Mouse (Mus musculus): ENCODE data around the gene Vsig10l. TPM values are rescaled to one million over a fixed set of nuclear protein-coding genes. Genes with fewer than 3 reads are reported as not detected.

Vsig10l gene
- polyA plus RNA-seq (2021; fragmentation: Nextera tagmentation): 1.1 and 2.6 TPM in 2 replicates
- long read RNA-seq, experiment 1, partial matches to known transcripts: 0 of 3 reads
- long read RNA-seq, experiment 1, other reads (novel, unspliced or antisense): 3 of 3 reads
- long read RNA-seq, experiment 2, partial matches to known transcripts: 0 of 1 reads
- long read RNA-seq, experiment 2, other reads (novel, unspliced or antisense): 1 of 1 reads

GRCm38 (mm10) chr7:43462851-43463250, at the start of gene Vsig10l:
Vsig10l (plus strand) TSS chr7:43463151.

GRCm38 (mm10) chr7:43427406-43427805, 35.5 kb upstream of the Vsig10l start, which contains the start of gene Lim2:
Lim2 (plus strand) TSS chr7:43427670.

GRCm38 (mm10) chr7:43436341-43437255, 26.4 kb upstream of the Vsig10l start, which contains the start of gene Nkg7:
Nkg7 (plus strand) TSS chr7:43437073.

GRCm38 (mm10) chr7:43440482-43440881, 22.5 kb upstream of the Vsig10l start, which contains the start of gene Cldnd2:
Cldnd2 (plus strand) TSS chr7:43440782.

GRCm38 (mm10) chr7:43443917-43444293, 19.0 kb upstream of the Vsig10l start, which contains the start of the genes Etfb and Gm45233:
Etfb (plus strand) TSS chr7:43444083.
Gm45233 (plus strand) TSS chr7:43444128.

GRCm38 (mm10) chr7:43489631-43490125, 26.7 kb downstream of the Vsig10l start, which contains the start of gene Iglon5:
Iglon5 (minus strand) TSS chr7:43490075.

Other genes with a start within 250 kb of the Vsig10l start
- 4.8 and 6.4 TPM in 2 replicates for gene Zfp715, start 149.9 kb upstream of the Vsig10l start, polyA plus RNA-seq (2021; fragmentation: Nextera tagmentation)
- 0.36 and 0.43 TPM in 2 replicates for gene Siglecf, start 111.8 kb upstream of the Vsig10l start, polyA plus RNA-seq (2021; fragmentation: Nextera tagmentation)
- not detected in 2 replicates for gene Siglecg, start 54.9 kb upstream of the Vsig10l start, polyA plus RNA-seq (2021; fragmentation: Nextera tagmentation)
- gene Lim2, start 35.5 kb upstream of the Vsig10l start, polyA plus RNA-seq (2021; fragmentation: Nextera tagmentation): not detected in 2 replicates
- gene Nkg7, start 26.1 kb upstream of the Vsig10l start, polyA plus RNA-seq (2021; fragmentation: Nextera tagmentation): 0.43 and 0.44 TPM in 2 replicates
- gene Cldnd2, start 22.4 kb upstream of the Vsig10l start, polyA plus RNA-seq (2021; fragmentation: Nextera tagmentation): not detected in 2 replicates
- gene Etfb, start 19.1 kb upstream of the Vsig10l start, polyA plus RNA-seq (2021; fragmentation: Nextera tagmentation): 180 and 198 TPM in 2 replicates
- 0.69 TPM in 1 of 2 replicates, not detected in the other for gene Gm45233, start 19.0 kb upstream of the Vsig10l start, polyA plus RNA-seq (2021; fragmentation: Nextera tagmentation)
- gene Iglon5, start 26.9 kb downstream of the Vsig10l start, polyA plus RNA-seq (2021; fragmentation: Nextera tagmentation): 1.9 and 3.0 TPM in 2 replicates
- not detected in 2 replicates for gene 4931406B18Rik, start 42.8 kb downstream of the Vsig10l start, polyA plus RNA-seq (2021; fragmentation: Nextera tagmentation)
- 4.9 and 5.2 TPM in 2 replicates for gene Cd33, start 81.3 kb downstream of the Vsig10l start, polyA plus RNA-seq (2021; fragmentation: Nextera tagmentation)
- 1.2 and 1.6 TPM in 2 replicates for gene Zfp658, start 99.1 kb downstream of the Vsig10l start, polyA plus RNA-seq (2021; fragmentation: Nextera tagmentation)
- gene Zfp719, start 116.5 kb downstream of the Vsig10l start, polyA plus RNA-seq (2021; fragmentation: Nextera tagmentation): 5.4 and 5.5 TPM in 2 replicates
- not detected in 2 replicates for gene Zfp819, start 144.0 kb downstream of the Vsig10l start, polyA plus RNA-seq (2021; fragmentation: Nextera tagmentation)
- not detected in 2 replicates for gene Ceacam18, start 171.6 kb downstream of the Vsig10l start, polyA plus RNA-seq (2021; fragmentation: Nextera tagmentation)
- gene Siglece, start 197.0 kb downstream of the Vsig10l start, polyA plus RNA-seq (2021; fragmentation: Nextera tagmentation): 0.54 and 0.59 TPM in 2 replicates
- gene Ctu1, start 208.9 kb downstream of the Vsig10l start, polyA plus RNA-seq (2021; fragmentation: Nextera tagmentation): 5.3 and 6.3 TPM in 2 replicates
- gene Klk14, start 227.3 kb downstream of the Vsig10l start, polyA plus RNA-seq (2021; fragmentation: Nextera tagmentation): not detected in 2 replicates
- gene Klk13, start 249.4 kb downstream of the Vsig10l start, polyA plus RNA-seq (2021; fragmentation: Nextera tagmentation): not detected in 2 replicates

Measured in left cerebral cortex, adult 6 months (tissue).